8 mouse cellular contexts compared by ENCODE assay signal in genomic region chr1:60409168-60409828, GRCm38 (mm10). TPM values are rescaled to one million over a fixed set of nuclear protein-coding genes. Genes with fewer than 3 reads are reported as not detected.
DNase-seq lines count a peak whose midpoint lies in the region; ATAC-seq lines count a peak whose summit lies in the region.

Gene Abi2 (plus strand): TSS chr1:60409619.

- H3K4me1 ChIP-seq in hindbrain, embryonic 16.5 days (ENCODE audit: control insufficient read depth, insufficient read depth, low read depth, low read length) = peaks cover 15% of the 10 kb centered on the region

- H3K27ac ChIP-seq in hindbrain, embryonic 16.5 days (ENCODE audit: low read depth, low read length) = peak within 1 kb of the TSS; percentile 98

- peak; percentile 94 for ATAC-seq in hindbrain, embryonic 16.5 days

- no peaks in the 10 kb centered on the region for H3K27me3 ChIP-seq in hindbrain, embryonic 16.5 days (replicated peaks; ENCODE audit: control insufficient read depth, insufficient read depth, low read length)

- 0% methylated on average over 36 of the region's 69 CpGs for WGBS in hindbrain, embryonic 16.5 days

- H3K36me3 ChIP-seq in hindbrain, embryonic 16.5 days (ENCODE audit: control insufficient read depth, insufficient read depth, low read length) = no peaks in the 10 kb centered on the region

- H3K4me3 ChIP-seq in hindbrain, embryonic 16.5 days (ENCODE audit: low read length) = peak within 1 kb of the TSS; percentile 83

- H3K4me2 ChIP-seq in hindbrain, embryonic 16.5 days (ENCODE audit: low read length) = peak within 1 kb of the TSS; percentile 65

- peak; percentile 82 for DNase-seq in WW6 (ENCODE audit: low read depth, low spot score)
- peak; percentile 88 to 94 for DNase-seq in cerebellum, postnatal 36 days
- peak; percentile 89 for DNase-seq in gastrocnemius, adult 18-20 months (ENCODE audit: low spot score)
- DNase-seq in left cerebral cortex, adult 11 months (ENCODE audit: low spot score) = peak; percentile 84
- peak; percentile 91 for DNase-seq in lung, postnatal 36 days
- DNase-seq in retina, postnatal 1 day = peak; percentile 97
- DNase-seq in urinary bladder, adult 18-20 months (ENCODE audit: low spot score in 2 of 2) = peak; percentile 73 to 89

- H3K9ac ChIP-seq in hindbrain, embryonic 16.5 days (ENCODE audit: low read depth, low read length) = peak within 1 kb of the TSS; percentile 98

- H3K9me3 ChIP-seq in hindbrain, embryonic 16.5 days (ENCODE audit: control insufficient read depth, low read length) = no peaks in the 10 kb centered on the region

RNA-seq across cellular contexts. Expression of gene Abi2, which starts in this region (rescaled TPM):
- 10 to 100 TPM in 1 of 2 experiments, 1 to 10 TPM in 1; 5.4 to 13.0 TPM for total RNA-seq in gastrocnemius, adult 18-20 months (2021)
- polyA plus RNA-seq in hindbrain, embryonic 16.5 days (2015; fragmentation: Nextera tagmentation; extraction: Ambion mirVana) = 64.8 and 85.7 TPM in 2 replicates

Comparison
In these comparisons a context has a peak if more than half of its experiments do, and no peak if none do; other contexts are left out.
1. Peak in every context shown above with its lines: DNase-seq, ATAC-seq, H3K4me3 ChIP-seq and H3K27ac ChIP-seq.